Mouse (Mus musculus): ENCODE data around the gene Slc7a12.

Gene Slc7a12

DNA sequence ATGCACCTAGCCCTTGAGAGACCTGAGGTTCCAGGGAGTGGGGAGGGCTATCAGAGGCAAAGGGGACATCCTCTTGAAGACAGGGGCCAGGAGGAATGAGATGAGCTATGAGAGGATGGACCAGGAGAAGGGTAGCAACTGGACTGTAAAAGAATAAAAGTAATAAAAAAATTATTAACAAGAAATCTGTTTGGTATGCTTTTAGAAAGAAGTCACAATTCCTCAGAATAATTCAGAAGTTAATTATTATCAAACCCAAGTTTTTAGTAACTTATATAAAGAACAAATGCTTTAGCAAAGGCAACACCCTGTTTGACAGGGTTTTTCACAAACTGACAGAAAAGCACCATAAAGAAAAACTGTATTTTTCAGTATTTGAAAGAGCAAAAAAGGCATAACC is at the start of gene Slc7a12:
Gene Slc7a12 (plus strand): TSS at position 301 of the 400 bp plus-strand sequence.
- no peaks in the 10 kb centered on the region for H3K27me3 ChIP-seq (ENCODE audit: control insufficient read depth, insufficient read depth, low read length, poor library complexity, severe bottlenecking)
- no peak for DNase-seq (ENCODE audit: low read depth, low spot score)
- no peaks in the 10 kb centered on the region for H3K36me3 ChIP-seq (ENCODE audit: control insufficient read depth, insufficient read depth, low read length, poor library complexity, severe bottlenecking)

DNA sequence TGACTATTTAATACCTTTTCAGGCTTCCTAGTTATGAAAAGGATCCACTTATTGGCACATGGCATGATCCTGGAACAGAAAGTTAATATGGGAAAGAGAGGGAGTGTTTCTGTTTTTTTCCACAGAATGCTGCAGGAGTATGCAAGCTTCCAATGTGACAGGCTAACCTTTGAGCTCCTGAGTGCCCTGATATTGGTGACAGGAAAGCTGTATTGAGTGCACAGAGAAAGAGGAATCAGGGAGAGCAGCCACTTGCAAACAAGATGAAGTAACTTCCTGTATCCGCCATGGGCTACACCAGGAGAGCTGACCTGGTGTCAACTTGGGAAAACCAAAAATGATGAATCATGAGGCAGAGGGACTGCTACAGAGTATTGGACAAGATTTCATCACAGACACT is 48.1 kb upstream of the Slc7a12 start:
- DNase-seq (ENCODE audit: low read depth, low spot score): no peak
- H3K36me3 ChIP-seq (ENCODE audit: control insufficient read depth, insufficient read depth, low read length, poor library complexity, severe bottlenecking): no peaks in the 10 kb centered on the region
- no peaks in the 10 kb centered on the region for H3K27me3 ChIP-seq (ENCODE audit: control insufficient read depth, insufficient read depth, low read length, poor library complexity, severe bottlenecking)

DNA sequence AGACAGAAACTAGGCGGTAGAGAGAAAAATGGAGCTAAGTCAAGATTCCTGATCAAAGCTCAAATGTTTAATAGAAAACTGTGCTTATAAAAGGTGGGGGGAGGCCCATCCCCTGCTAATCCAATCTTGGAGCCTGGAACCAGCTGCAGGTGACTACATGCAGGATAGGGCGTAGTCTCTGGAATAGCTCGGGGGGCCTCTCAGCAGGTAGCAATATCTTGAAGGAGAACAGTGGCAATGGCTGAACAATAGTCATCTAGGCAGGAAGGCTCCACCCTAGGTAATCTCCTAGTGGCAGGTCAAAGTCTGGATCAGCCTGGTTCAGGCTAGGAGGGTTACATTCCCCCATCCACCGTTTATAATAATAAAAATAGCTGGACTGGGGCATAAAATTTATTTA is 34.5 kb upstream of the Slc7a12 start:
- Histone ChIP-seq H3K36me3 (ENCODE audit: control insufficient read depth, insufficient read depth, low read length, poor library complexity, severe bottlenecking) (no peaks in the 10 kb centered on the region), H3K27me3 (ENCODE audit: control insufficient read depth, insufficient read depth, low read length, poor library complexity, severe bottlenecking) (no peaks in the 10 kb centered on the region)
- DNase-seq (ENCODE audit: low read depth, low spot score): no peak

DNA sequence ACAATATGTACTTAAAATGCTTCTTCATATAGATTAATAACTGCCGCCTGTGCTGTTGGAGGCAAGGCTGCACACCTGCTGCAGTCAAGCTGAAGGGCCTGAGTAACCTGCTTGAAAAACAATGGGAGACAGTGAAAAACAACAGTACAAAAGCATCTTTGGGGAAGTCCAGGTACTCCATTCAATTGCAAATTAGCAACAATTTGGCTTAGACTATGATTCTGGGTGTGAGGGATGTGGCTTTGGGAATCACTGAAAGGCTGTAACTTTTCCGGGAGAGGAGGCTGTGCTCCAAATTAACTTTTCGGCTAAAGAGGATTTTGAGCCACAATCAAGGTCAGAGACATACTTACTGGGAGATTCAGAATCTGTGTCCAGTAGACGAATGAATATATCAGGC is 33.8 kb upstream of the Slc7a12 start:
- Histone ChIP-seq H3K27me3 (ENCODE audit: control insufficient read depth, insufficient read depth, low read length, poor library complexity, severe bottlenecking) (no peaks in the 10 kb centered on the region), H3K36me3 (ENCODE audit: control insufficient read depth, insufficient read depth, low read length, poor library complexity, severe bottlenecking) (no peaks in the 10 kb centered on the region)

More for the DNA sequence above, 33.8 kb upstream of the Slc7a12 start:
- DNase-seq (ENCODE audit: low read depth, low spot score): no peak
